Mouse (Mus musculus): ENCODE measurements around the gene Cbx2. TPM values are rescaled to one million over a fixed set of nuclear protein-coding genes. Genes with fewer than 3 reads are reported as not detected.
A peak's percentile ranks its signal among the peaks of the same experiment; 100 is the strongest.

Gene Cbx2
- polyA plus RNA-seq (2012; rRNA removed): 20.6 and 22.5 TPM in 2 replicates

- Histone ChIP-seq H3K4me3 (ENCODE audit: control insufficient read depth, insufficient read depth, low read length) (peak within 1 kb of the TSS; percentile 95), H3K36me3 (ENCODE audit: control insufficient read depth, insufficient read depth, low read length) (peaks cover 1% of the 10 kb centered on the region), H3K27me3 (ENCODE audit: control insufficient read depth, insufficient read depth, low read length) (no peaks in the 10 kb centered on the region; the same call in 1 of the 2 replicates), H3K4me1 (replicated peaks; ENCODE audit: control insufficient read depth, insufficient read depth, low read length) (peaks cover 19% of the 10 kb centered on the region), H3K27ac (ENCODE audit: control insufficient read depth, insufficient read depth, low read length) (no peak within 1 kb of the TSS)
- peak; percentile 90 for DNase-seq
- WGBS: under 1% methylated on average over 99 of the region's 99 CpGs
- peak; percentile 62 for TF ChIP-seq POLR2A (IDR thresholded peaks at IDR 0.05; ENCODE audit: control insufficient read depth, extremely low read depth, insufficient read depth, low read length, poor library complexity)
- TF ChIP-seq CTCF (IDR thresholded peaks at IDR 0.05; ENCODE audit: borderline replicate concordance, control insufficient read depth, extremely low read depth, insufficient read depth, low read length, poor library complexity): no peak; the same call in 1 of the 2 replicates
Observed at GRCm38 (mm10) chr11:119022895-119023615, at the start of gene Cbx2. Gene Cbx2, plus strand, starts transcription at chr11:119022962.

GRCm38 (mm10) chr11:118974340-118974739 is 48.4 kb upstream of the Cbx2 start:
- Histone ChIP-seq H3K4me1 (replicated peaks; ENCODE audit: control insufficient read depth, insufficient read depth, low read length) (peaks cover 5% of the 10 kb centered on the region), H3K36me3 (ENCODE audit: control insufficient read depth, insufficient read depth, low read length) (no peaks in the 10 kb centered on the region), H3K27me3 (ENCODE audit: control insufficient read depth, insufficient read depth, low read length) (no peaks in the 10 kb centered on the region; the same call in 1 of the 2 replicates), H3K27ac (ENCODE audit: control insufficient read depth, insufficient read depth, low read length) (no peak overlapping the region), H3K4me3 (ENCODE audit: control insufficient read depth, insufficient read depth, low read length) (no peak overlapping the region)
- DNase-seq: no peak
- TF ChIP-seq CTCF (IDR thresholded peaks at IDR 0.05; ENCODE audit: borderline replicate concordance, control insufficient read depth, extremely low read depth, insufficient read depth, low read length, poor library complexity) (no peak), POLR2A (IDR thresholded peaks at IDR 0.05; ENCODE audit: control insufficient read depth, extremely low read depth, insufficient read depth, low read length, poor library complexity) (no peak)
- WGBS: 93% methylated on average over 7 of the region's 7 CpGs

GRCm38 (mm10) chr11:118975427-118975826 is 47.3 kb upstream of the Cbx2 start:
- 2% methylated on average over 10 of the region's 10 CpGs for WGBS
- no peak overlapping the region for H3K27ac ChIP-seq (ENCODE audit: control insufficient read depth, insufficient read depth, low read length)
- no peak overlapping the region for H3K4me3 ChIP-seq (ENCODE audit: control insufficient read depth, insufficient read depth, low read length)

GRCm38 (mm10) chr11:118975917-118976316 is 46.8 kb upstream of the Cbx2 start:
- 18% methylated on average over 12 of the region's 12 CpGs for WGBS
- Histone ChIP-seq H3K4me1 (replicated peaks; ENCODE audit: control insufficient read depth, insufficient read depth, low read length) (peaks cover 10% of the 10 kb centered on the region), H3K36me3 (ENCODE audit: control insufficient read depth, insufficient read depth, low read length) (no peaks in the 10 kb centered on the region), H3K4me3 (ENCODE audit: control insufficient read depth, insufficient read depth, low read length) (no peak overlapping the region), H3K27ac (ENCODE audit: control insufficient read depth, insufficient read depth, low read length) (no peak overlapping the region), H3K27me3 (ENCODE audit: control insufficient read depth, insufficient read depth, low read length) (no peaks in the 10 kb centered on the region)
- DNase-seq: peak; percentile 23
- no peak for TF ChIP-seq CTCF (IDR thresholded peaks at IDR 0.05; ENCODE audit: borderline replicate concordance, control insufficient read depth, extremely low read depth, insufficient read depth, low read length, poor library complexity)
- TF ChIP-seq POLR2A (IDR thresholded peaks at IDR 0.05; ENCODE audit: control insufficient read depth, extremely low read depth, insufficient read depth, low read length, poor library complexity): no peak

More at GRCm38 (mm10) chr11:118975427-118975826, 47.3 kb upstream of the Cbx2 start:
- H3K4me1 ChIP-seq (replicated peaks; ENCODE audit: control insufficient read depth, insufficient read depth, low read length): peaks cover 8% of the 10 kb centered on the region
- no peaks in the 10 kb centered on the region for H3K27me3 ChIP-seq (ENCODE audit: control insufficient read depth, insufficient read depth, low read length)
- no peaks in the 10 kb centered on the region for H3K36me3 ChIP-seq (ENCODE audit: control insufficient read depth, insufficient read depth, low read length)
- DNase-seq: peak; percentile 49
- no peak for TF ChIP-seq POLR2A (IDR thresholded peaks at IDR 0.05; ENCODE audit: control insufficient read depth, extremely low read depth, insufficient read depth, low read length, poor library complexity)
- TF ChIP-seq CTCF (IDR thresholded peaks at IDR 0.05; ENCODE audit: borderline replicate concordance, control insufficient read depth, extremely low read depth, insufficient read depth, low read length, poor library complexity): peak; percentile 79; the same call in 1 of the 2 replicates

GRCm38 (mm10) chr11:118980388-118980787 is 42.4 kb upstream of the Cbx2 start:
- no peaks in the 10 kb centered on the region for H3K27me3 ChIP-seq (ENCODE audit: control insufficient read depth, insufficient read depth, low read length)
- DNase-seq: no peak
- TF ChIP-seq POLR2A (IDR thresholded peaks at IDR 0.05; ENCODE audit: control insufficient read depth, extremely low read depth, insufficient read depth, low read length, poor library complexity): no peak
- TF ChIP-seq CTCF (IDR thresholded peaks at IDR 0.05; ENCODE audit: borderline replicate concordance, control insufficient read depth, extremely low read depth, insufficient read depth, low read length, poor library complexity): no peak
- no peak overlapping the region for H3K4me3 ChIP-seq (ENCODE audit: control insufficient read depth, insufficient read depth, low read length)
- H3K4me1 ChIP-seq (replicated peaks; ENCODE audit: control insufficient read depth, insufficient read depth, low read length): peaks cover 10% of the 10 kb centered on the region
- no peaks in the 10 kb centered on the region for H3K36me3 ChIP-seq (ENCODE audit: control insufficient read depth, insufficient read depth, low read length)
- WGBS: 54% methylated on average over 2 of the region's 2 CpGs
- H3K27ac ChIP-seq (ENCODE audit: control insufficient read depth, insufficient read depth, low read length): no peak overlapping the region

GRCm38 (mm10) chr11:118981012-118981776 is 41.6 kb upstream of the Cbx2 start:
- Histone ChIP-seq H3K27ac (ENCODE audit: control insufficient read depth, insufficient read depth, low read length) (no peak overlapping the region), H3K4me3 (ENCODE audit: control insufficient read depth, insufficient read depth, low read length) (no peak overlapping the region), H3K27me3 (ENCODE audit: control insufficient read depth, insufficient read depth, low read length) (no peaks in the 10 kb centered on the region), H3K4me1 (replicated peaks; ENCODE audit: control insufficient read depth, insufficient read depth, low read length) (peaks cover 6% of the 10 kb centered on the region; the same call in 1 of the 2 replicates), H3K36me3 (ENCODE audit: control insufficient read depth, insufficient read depth, low read length) (no peaks in the 10 kb centered on the region)
- WGBS: 38% methylated on average over 18 of the region's 18 CpGs
- no peak for DNase-seq
- TF ChIP-seq CTCF (IDR thresholded peaks at IDR 0.05; ENCODE audit: borderline replicate concordance, control insufficient read depth, extremely low read depth, insufficient read depth, low read length, poor library complexity) (no peak), POLR2A (IDR thresholded peaks at IDR 0.05; ENCODE audit: control insufficient read depth, extremely low read depth, insufficient read depth, low read length, poor library complexity) (no peak)
